Mouse (Mus musculus) stomach, embryonic 15.5 days (tissue): ENCODE results near the gene Olfr1262. TPM values are rescaled to one million over a fixed set of nuclear protein-coding genes. Genes with fewer than 3 reads are reported as not detected.

ENCODE experiments used
- ATAC-seq: fragments of 200-750 bp; cut with Nextera tagmentation; 2 replicates; pipeline ENCODE4 v1.8.0; 2017; ENCODE audit warnings: low read depth, moderate number of reproducible peaks, moderate TSS enrichment; ENCODE audit not compliant: insufficient read depth, low FRiP score
- H3K27ac ChIP-seq: fragments of 300-500 bp; sonication (generic); 2 replicates; pipeline ENCODE4 v1.5.1; 2015; ENCODE audit warnings: mild to moderate bottlenecking, inconsistent platforms
- H3K27me3 ChIP-seq: fragments of 300-500 bp; sonication (generic); replicated peaks from 2 replicates; pipeline ENCODE4 v1.6.1; 2015; ENCODE audit warnings: inconsistent platforms
- H3K36me3 ChIP-seq: fragments of 300-500 bp; sonication (generic); 2 replicates; pipeline ENCODE4 v1.6.1; 2015; ENCODE audit warnings: inconsistent platforms
- H3K4me1 ChIP-seq: fragments of 300-500 bp; sonication (generic); 2 replicates; pipeline ENCODE4 v1.6.1; 2015; ENCODE audit warnings: inconsistent platforms
- H3K4me2 ChIP-seq: fragments of 300-500 bp; sonication (generic); 2 replicates; pipeline ENCODE4 v1.6.1; 2015; ENCODE audit warnings: mild to moderate bottlenecking, inconsistent platforms
- H3K4me3 ChIP-seq: fragments of 300-500 bp; sonication (generic); replicated peaks from 2 replicates; pipeline ENCODE4 v1.5.1; 2015; ENCODE audit warnings: inconsistent platforms
- H3K9ac ChIP-seq: fragments of 300-500 bp; sonication (generic); 2 replicates; pipeline ENCODE4 v1.6.1; 2015; ENCODE audit warnings: inconsistent platforms
- H3K9me3 ChIP-seq: fragments of 300-500 bp; sonication (generic); 2 replicates; pipeline ENCODE4 v1.6.1; 2016; ENCODE audit warnings: inconsistent platforms
- WGBS: fragments of 180-500 bp; shearing (Covaris S2); methylation state at CpG from one replicate; pipeline ENCODE4 v1.1.7; 2015; 5-methylcytosine and 5-hydroxymethylcytosine counted together
- polyA plus RNA-seq: library from polyadenylated mRNA; unstranded; fragments of >200 nt; fragmentation: Nextera tagmentation; extraction: Ambion mirVana; gene quantifications from 2 replicates; pipeline ENCODE4 v1.2.1, GENCODE M21; 2015

The Olfr1262 gene
- polyA plus RNA-seq, result not detected in 2 replicates

GRCm38 (mm10) chr2:89999845-90000244 is at the start of gene Olfr1262:
Gene Olfr1262 (plus strand): TSS chr2:90000145.
- no peaks in the 10 kb centered on the region for H3K27me3 ChIP-seq
- no peak within 1 kb of the TSS for H3K9ac ChIP-seq
- no peak within 1 kb of the TSS for H3K4me2 ChIP-seq
- no peak for ATAC-seq
- no peaks in the 10 kb centered on the region for H3K9me3 ChIP-seq
- no peak within 1 kb of the TSS for H3K27ac ChIP-seq
- H3K4me3 ChIP-seq, result no peak within 1 kb of the TSS
- H3K4me1 ChIP-seq, result no peaks in the 10 kb centered on the region
- H3K36me3 ChIP-seq, result no peaks in the 10 kb centered on the region

GRCm38 (mm10) chr2:89974184-89974583 is 25.8 kb upstream of the Olfr1262 start, which contains the start of gene Olfr1260:
Gene Olfr1260 (plus strand): TSS chr2:89974340.
- Histone ChIP-seq H3K4me1 (no peaks in the 10 kb centered on the region), H3K4me2 (no peak within 1 kb of the TSS), H3K9me3 (no peaks in the 10 kb centered on the region), H3K4me3 (no peak within 1 kb of the TSS), H3K9ac (no peak within 1 kb of the TSS), H3K27ac (no peak within 1 kb of the TSS), H3K36me3 (no peaks in the 10 kb centered on the region), H3K27me3 (no peaks in the 10 kb centered on the region)
- WGBS, result 38% methylated on average over 2 of the region's 2 CpGs
- ATAC-seq, result no peak

DNA sequence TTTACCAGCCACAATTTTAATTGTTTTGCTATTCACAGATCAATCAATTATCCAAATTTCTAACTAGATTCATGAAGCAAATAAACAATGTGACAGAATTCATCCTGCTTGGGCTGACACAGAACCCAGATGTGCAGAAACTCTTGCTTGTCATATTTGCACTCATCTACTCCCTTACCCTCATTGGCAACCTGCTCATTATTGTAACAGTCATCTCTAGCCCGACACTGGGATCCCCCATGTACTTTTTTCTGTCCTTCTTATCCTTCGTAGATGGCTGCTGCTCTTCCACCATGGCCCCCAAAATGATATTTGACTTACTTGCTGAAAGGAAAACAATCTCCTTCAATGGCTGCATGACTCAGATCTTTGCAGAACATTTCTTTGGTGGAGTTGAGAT is 22.2 kb upstream of the Olfr1262 start:
- WGBS, result 84% methylated on average over 2 of the region's 2 CpGs
- H3K4me1 ChIP-seq, result no peaks in the 10 kb centered on the region

DNA sequence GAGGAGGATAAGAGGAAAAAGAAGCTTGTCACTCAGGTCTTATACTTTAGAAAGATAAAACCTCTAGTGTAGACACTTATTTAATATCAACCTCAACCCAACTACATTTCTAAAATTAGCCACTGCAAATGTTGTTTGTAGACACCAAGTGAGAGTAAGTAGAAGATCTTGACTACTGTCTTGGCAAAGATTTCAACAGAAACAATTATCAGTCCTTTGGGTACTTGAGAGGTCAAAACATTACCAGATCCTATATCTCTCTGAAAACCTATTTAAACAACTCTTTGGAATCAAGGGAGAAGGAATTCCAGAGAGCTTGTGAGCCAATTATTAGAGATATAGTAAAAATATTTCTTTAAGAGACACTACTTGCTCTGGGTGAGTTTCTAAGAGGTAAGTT is 9.0 kb upstream of the Olfr1262 start, which contains the start of gene Olfr1261:
Olfr1261 (plus strand) TSS at position 301 of the 400 bp plus-strand sequence.
- Histone ChIP-seq H3K4me2 (no peak within 1 kb of the TSS), H3K9ac (no peak within 1 kb of the TSS), H3K9me3 (no peaks in the 10 kb centered on the region; the same call in 1 of the 2 replicates), H3K27ac (no peak within 1 kb of the TSS), H3K27me3 (no peaks in the 10 kb centered on the region), H3K4me3 (no peak within 1 kb of the TSS), H3K36me3 (no peaks in the 10 kb centered on the region), H3K4me1 (no peaks in the 10 kb centered on the region)
- no peak for ATAC-seq

More for the DNA sequence above, 22.2 kb upstream of the Olfr1262 start:
- Histone ChIP-seq H3K4me2 (no peak overlapping the region), H3K36me3 (no peaks in the 10 kb centered on the region), H3K9ac (no peak overlapping the region), H3K9me3 (no peaks in the 10 kb centered on the region), H3K27ac (no peak overlapping the region), H3K27me3 (no peaks in the 10 kb centered on the region), H3K4me3 (no peak overlapping the region)
- no peak for ATAC-seq

- no peak for ATAC-seq
- H3K9ac ChIP-seq, result no peak within 1 kb of the TSS
- H3K36me3 ChIP-seq, result no peaks in the 10 kb centered on the region
- 75% methylated on average over 2 of the region's 2 CpGs for WGBS
- no peaks in the 10 kb centered on the region for H3K9me3 ChIP-seq
- no peak within 1 kb of the TSS for H3K27ac ChIP-seq
- no peaks in the 10 kb centered on the region for H3K4me1 ChIP-seq
- H3K4me2 ChIP-seq, result no peak within 1 kb of the TSS
- no peak within 1 kb of the TSS for H3K4me3 ChIP-seq
- no peaks in the 10 kb centered on the region for H3K27me3 ChIP-seq
Measured at GRCm38 (mm10) chr2:90011831-90012230, 11.9 kb downstream of the Olfr1262 start, which contains the start of gene Olfr1263. Gene Olfr1263 (plus strand): TSS chr2:90012131.

- no peak for ATAC-seq
- Histone ChIP-seq H3K4me3 (no peak within 1 kb of the TSS), H3K9me3 (no peaks in the 10 kb centered on the region), H3K4me1 (no peaks in the 10 kb centered on the region), H3K36me3 (no peaks in the 10 kb centered on the region), H3K9ac (no peak within 1 kb of the TSS), H3K27me3 (no peaks in the 10 kb centered on the region), H3K27ac (no peak within 1 kb of the TSS), H3K4me2 (no peak within 1 kb of the TSS)
- WGBS, result 65% methylated on average over 2 of the region's 2 CpGs
Measured at GRCm38 (mm10) chr2:90025477-90025876, 25.5 kb downstream of the Olfr1262 start, which contains the start of gene Olfr1264. Gene Olfr1264 (minus strand): TSS chr2:90025577.

DNA sequence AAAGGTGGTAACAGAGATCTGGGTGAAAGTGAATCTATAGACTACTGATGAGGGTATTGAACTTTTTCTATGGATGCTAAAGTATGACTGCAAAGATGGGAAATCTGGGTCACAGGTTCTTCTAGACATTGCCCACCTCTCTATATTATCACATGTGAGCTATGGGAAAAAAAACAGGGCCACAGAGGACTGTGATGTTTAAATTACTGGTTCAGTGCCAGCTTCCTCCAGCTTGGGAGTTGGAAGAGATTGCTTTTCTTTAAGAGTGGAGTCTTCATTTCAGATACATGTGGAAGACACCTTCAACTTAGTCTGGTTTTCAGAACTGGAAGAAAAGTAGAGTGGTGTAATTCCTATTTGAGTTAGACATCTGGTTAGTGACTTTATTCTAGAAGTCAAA is 35.1 kb downstream of the Olfr1262 start, which contains the start of gene Olfr1265:
Olfr1265 (plus strand) TSS at position 301 of the 400 bp plus-strand sequence.
- H3K9me3 ChIP-seq, result no peaks in the 10 kb centered on the region
- no peaks in the 10 kb centered on the region for H3K27me3 ChIP-seq
- no peak within 1 kb of the TSS for H3K4me3 ChIP-seq
- no peaks in the 10 kb centered on the region for H3K36me3 ChIP-seq
- no peaks in the 10 kb centered on the region for H3K4me1 ChIP-seq
- H3K9ac ChIP-seq, result no peak within 1 kb of the TSS
- no peak for ATAC-seq
- H3K4me2 ChIP-seq, result no peak within 1 kb of the TSS
- no peak within 1 kb of the TSS for H3K27ac ChIP-seq

Other genes starting within 250 kb of the Olfr1262 start
- gene Olfr1253, start 243.1 kb upstream of the Olfr1262 start, polyA plus RNA-seq, result not detected in 2 replicates
- not detected in 2 replicates for gene Olfr1254, start 206.5 kb upstream of the Olfr1262 start, polyA plus RNA-seq
- not detected in 2 replicates for gene Olfr1255, start 188.1 kb upstream of the Olfr1262 start, polyA plus RNA-seq
- not detected in 2 replicates for gene Olfr1256, start 158.6 kb upstream of the Olfr1262 start, polyA plus RNA-seq
- gene Olfr48, start 151.9 kb upstream of the Olfr1262 start, polyA plus RNA-seq, result not detected in 2 replicates
- not detected in 2 replicates for gene Olfr1257, start 121.7 kb upstream of the Olfr1262 start, polyA plus RNA-seq
- gene Olfr1258, start 72.8 kb upstream of the Olfr1262 start, polyA plus RNA-seq, result not detected in 2 replicates
- gene Olfr1259, start 51.5 kb upstream of the Olfr1262 start, polyA plus RNA-seq, result not detected in 2 replicates
- not detected in 2 replicates for gene Olfr1260, start 25.8 kb upstream of the Olfr1262 start, polyA plus RNA-seq
- not detected in 2 replicates for gene Olfr1261, start 8.9 kb upstream of the Olfr1262 start, polyA plus RNA-seq
- gene Olfr1263, start 12.0 kb downstream of the Olfr1262 start, polyA plus RNA-seq, result not detected in 2 replicates
- gene Olfr1264, start 25.4 kb downstream of the Olfr1262 start, polyA plus RNA-seq, result not detected in 2 replicates
- not detected in 2 replicates for gene Olfr1265, start 35.2 kb downstream of the Olfr1262 start, polyA plus RNA-seq
- gene Olfr140, start 63.4 kb downstream of the Olfr1262 start, polyA plus RNA-seq, result not detected in 2 replicates
- gene Olfr1269, start 121.3 kb downstream of the Olfr1262 start, polyA plus RNA-seq, result not detected in 2 replicates
- gene Olfr32, start 142.2 kb downstream of the Olfr1262 start, polyA plus RNA-seq, result not detected in 2 replicates
- gene Olfr1270, start 152.9 kb downstream of the Olfr1262 start, polyA plus RNA-seq, result not detected in 2 replicates
- not detected in 2 replicates for gene Olfr1506, start 224.3 kb downstream of the Olfr1262 start, polyA plus RNA-seq